Comparison of ENCODE assay signal across 8 mouse cellular contexts in genomic region chr2:158130391-158130986, GRCm38 (mm10). TPM values are rescaled to one million over a fixed set of nuclear protein-coding genes. Genes with fewer than 3 reads are reported as not detected.
A peak's percentile ranks its signal among the peaks of the same experiment; 100 is the strongest.
DNase-seq lines count a peak whose midpoint lies in the region; ATAC-seq lines count a peak whose summit lies in the region.

No protein-coding gene starts in this region.

- H3K27ac ChIP-seq in liver, embryonic 15.5 days (replicated peaks) = peak overlapping the region; percentile 41; the same call in 1 of the 2 replicates

- peak; percentile 62 for DNase-seq in cerebellum, adult 11-12 months
- peak; percentile 58 to 69 for DNase-seq in adrenal gland, adult 18-20 months (ENCODE audit: low spot score in 2 of 2)
- DNase-seq in fat pad, adult 2 months (ENCODE audit: extremely low read depth, low read depth, low spot score) = peak; percentile 45
- DNase-seq in hindlimb bud, embryonic 11.5 days (ENCODE audit: extremely low spot score, low read depth, low spot score) = peak; percentile 22
- no peak for DNase-seq in spleen, postnatal 10 days (ENCODE audit: low spot score in 2 of 2)
- no peak for DNase-seq in urinary bladder, adult 2 months (ENCODE audit: low spot score)

- no peaks in the 10 kb centered on the region for H3K9me3 ChIP-seq in liver, embryonic 15.5 days (replicated peaks)

- H3K4me1 ChIP-seq in liver, embryonic 15.5 days (replicated peaks) = peaks cover 48% of the 10 kb centered on the region

- H3K9ac ChIP-seq in liver, embryonic 15.5 days = no peak overlapping the region

- 66% methylated on average over 5 of the region's 5 CpGs for WGBS in liver, embryonic 15.5 days (ENCODE audit: insufficient replicate concordance)

- H3K27me3 ChIP-seq in liver, embryonic 15.5 days = no peaks in the 10 kb centered on the region

- H3K36me3 ChIP-seq in liver, embryonic 15.5 days (replicated peaks) = peaks cover 100% of the 10 kb centered on the region

- no peak overlapping the region for H3K4me3 ChIP-seq in liver, embryonic 15.5 days (replicated peaks)

- no peak overlapping the region for H3K4me2 ChIP-seq in liver, embryonic 15.5 days

- ATAC-seq in cerebellum, adult (ENCODE audit: insufficient number of reproducible peaks, low FRiP score, low TSS enrichment) = no peak
- peak; percentile 30; the same call in 1 of the 2 replicates for ATAC-seq in liver, embryonic 15.5 days (ENCODE audit: insufficient read depth)

RNA-seq across cellular contexts. Expression of gene Tgm2, which starts 15.7 kb away (rescaled TPM):
- total RNA-seq in adrenal gland, adult 18-20 months (2021) = 10 to 100 TPM; 60.5 to 90.5 TPM
- 67.7 and 77.8 TPM in 2 replicates for polyA plus RNA-seq in liver, embryonic 15.5 days (2015; fragmentation: Nextera tagmentation; extraction: Ambion mirVana)
- 218 and 272 TPM in 2 replicates for polyA plus RNA-seq in urinary bladder, adult 2 months (2012; rRNA removed)

Comparison
In these comparisons a context has a peak if more than half of its experiments do, and no peak if none do; other contexts are left out.
1. DNase-seq: peak in cerebellum, adult 11-12 months (single experiment), adrenal gland, adult 18-20 months (2 of 2), fat pad, adult 2 months (single experiment) and hindlimb bud, embryonic 11.5 days (single experiment); none in spleen, postnatal 10 days (0 of 2) and urinary bladder, adult 2 months (single experiment).